Mouse (Mus musculus) G1E (cell line): ENCODE measurements around the gene Slc5a4b. TPM values are rescaled to one million over a fixed set of nuclear protein-coding genes. Genes with fewer than 3 reads are reported as not detected.

Experiments
- ATAC-seq: 2 replicates; pipeline ENCODE4 v1.8.0; 2016; ENCODE audit warnings: mild to moderate bottlenecking; ENCODE audit not compliant: insufficient number of reproducible peaks, poor library complexity, low FRiP score, severe bottlenecking; ENCODE audit errors: extremely low read depth
- DNase-seq: peaks from one replicate; pipeline ENCODE4 v3.0.0; 2012; ENCODE audit warnings: low spot score
- H3K27me3 ChIP-seq: 2 replicates; pipeline ENCODE4 v1.6.1; 2012; ENCODE audit warnings: mild to moderate bottlenecking, low read length, inconsistent platforms; ENCODE audit not compliant: insufficient read depth
- H3K36me3 ChIP-seq: replicated peaks from 2 replicates; pipeline ENCODE3; 2012; ENCODE audit warnings: mild to moderate bottlenecking, inconsistent platforms
- H3K4me1 ChIP-seq: 2 replicates; pipeline ENCODE4 v1.6.1; 2012; ENCODE audit warnings: low read depth, low read length, inconsistent platforms, mixed read lengths; ENCODE audit not compliant: insufficient read depth
- H3K4me3 ChIP-seq: 2 replicates; pipeline ENCODE4 v1.5.1; 2012; ENCODE audit warnings: low read depth, mild to moderate bottlenecking, inconsistent platforms, low read length, moderate library complexity, mixed read lengths
- H3K9me3 ChIP-seq: replicated peaks from 2 replicates; pipeline ENCODE4 v1.6.1; 2012; ENCODE audit warnings: inconsistent platforms
- CTCF ChIP-seq: IDR thresholded peaks from 2 replicates; pipeline ENCODE4 v1.5.1; 2012; ENCODE audit warnings: low read depth, low read length, inconsistent platforms, mixed read lengths
- GATA1 ChIP-seq: IDR thresholded peaks from 2 replicates; pipeline ENCODE4 v1.6.1; 2012; ENCODE audit warnings: borderline replicate concordance, low read length, inconsistent platforms, mixed read lengths
- GATA2 ChIP-seq: IDR thresholded peaks from 2 replicates; pipeline ENCODE4 v1.6.1; 2012; ENCODE audit warnings: low read depth, low read length, inconsistent platforms, borderline replicate concordance
- POLR2AphosphoS5 ChIP-seq: IDR thresholded peaks from 2 replicates; pipeline ENCODE4 v1.6.1; 2012; ENCODE audit warnings: low read depth, low read length, inconsistent platforms; ENCODE audit not compliant: insufficient replicate concordance
- TAL1 ChIP-seq: conservative IDR thresholded peaks from 2 replicates; pipeline ENCODE4 v1.6.1; 2012; ENCODE audit warnings: low read depth, low read length, inconsistent platforms, mixed read lengths
- polyA plus RNA-seq: library from polyadenylated mRNA; stranded (reverse); fragments of >175 nt; gene quantifications from 2 replicates; pipeline ENCODE4 v1.2.3, GENCODE M21; 2012
- total RNA-seq, 2 experiments: library from RNA; stranded (forward) in 1 of 2; stranded (reverse) in 1 of 2; fragments of 200-1000 nt in 1 of 2; fragments of >200 nt in 1 of 2; fragmentation: Nextera tagmentation in 1 of 2; gene quantifications; 2 replicates each; pipeline ENCODE4 v1.2.3; 2014 to 2017

Slc5a4b gene
- total and polyA plus RNA-seq, 3 experiments: not detected

- Histone ChIP-seq H3K4me3 (peak overlapping the region; percentile 81), H3K36me3 (peaks cover 17% of the 10 kb centered on the region), H3K9me3 (no peaks in the 10 kb centered on the region), H3K27me3 (no peaks in the 10 kb centered on the region), H3K4me1 (peaks cover 31% of the 10 kb centered on the region)
- DNase-seq: no peak
- 0 out of 2 replicates have a peak, but pooled peaks have one; percentile 9 for ATAC-seq
- TF ChIP-seq CTCF: no peak
- TF ChIP-seq GATA1: no peak
- no peak for TF ChIP-seq POLR2AphosphoS5
Measured at GRCm38 (mm10) chr10:76031511-76032401, 79.0 kb downstream of the Slc5a4b start.

- peaks cover 10% of the 10 kb centered on the region for H3K36me3 ChIP-seq
- TF ChIP-seq CTCF (no peak), POLR2AphosphoS5 (no peak), TAL1 (no peak), GATA1 (no peak), GATA2 (no peak)
- peaks cover 31% of the 10 kb centered on the region for H3K4me1 ChIP-seq
- ATAC-seq (no peak), DNase-seq (no peak)
- H3K9me3 ChIP-seq: no peaks in the 10 kb centered on the region
- H3K27me3 ChIP-seq: no peaks in the 10 kb centered on the region
- H3K4me3 ChIP-seq: no peak overlapping the region
Measured at GRCm38 (mm10) chr10:76030496-76030895, 80.3 kb downstream of the Slc5a4b start.

- no peak for TF ChIP-seq GATA2
- TF ChIP-seq POLR2AphosphoS5: no peak
- TF ChIP-seq CTCF: no peak
- TF ChIP-seq TAL1: no peak
- TF ChIP-seq GATA1: no peak
- peaks cover 30% of the 10 kb centered on the region for H3K4me1 ChIP-seq
- H3K36me3 ChIP-seq: peaks cover 3% of the 10 kb centered on the region
- no peak overlapping the region for H3K4me3 ChIP-seq
- H3K9me3 ChIP-seq: no peaks in the 10 kb centered on the region
- no peaks in the 10 kb centered on the region for H3K27me3 ChIP-seq
- DNase-seq (no peak), ATAC-seq (no peak)
Measured at GRCm38 (mm10) chr10:76029276-76029675, 81.5 kb downstream of the Slc5a4b start.

GRCm38 (mm10) chr10:76028396-76028795 lies 82.4 kb downstream of the Slc5a4b start:
- no peaks in the 10 kb centered on the region for H3K27me3 ChIP-seq
- no peaks in the 10 kb centered on the region for H3K9me3 ChIP-seq
- no peak for ATAC-seq
- H3K4me3 ChIP-seq: no peak overlapping the region
- no peaks in the 10 kb centered on the region for H3K36me3 ChIP-seq
- no peak for DNase-seq
- no peak for TF ChIP-seq GATA2
- no peak for TF ChIP-seq GATA1
- TF ChIP-seq CTCF: no peak
- peaks cover 22% of the 10 kb centered on the region for H3K4me1 ChIP-seq

GRCm38 (mm10) chr10:76028016-76028366 lies 82.8 kb downstream of the Slc5a4b start:
- Histone ChIP-seq H3K4me3 (no peak overlapping the region), H3K9me3 (no peaks in the 10 kb centered on the region), H3K27me3 (no peaks in the 10 kb centered on the region), H3K36me3 (no peaks in the 10 kb centered on the region), H3K4me1 (peaks cover 18% of the 10 kb centered on the region)
- no peak for ATAC-seq
- TF ChIP-seq POLR2AphosphoS5: no peak
- no peak for TF ChIP-seq TAL1
- no peak for TF ChIP-seq GATA1
- no peak for TF ChIP-seq CTCF
- no peak for TF ChIP-seq GATA2
- DNase-seq: no peak

GRCm38 (mm10) chr10:76027127-76028015 lies 83.4 kb downstream of the Slc5a4b start:
- Histone ChIP-seq H3K4me3 (no peak overlapping the region), H3K27me3 (no peaks in the 10 kb centered on the region), H3K4me1 (peaks cover 17% of the 10 kb centered on the region; the same call in 1 of the 2 replicates), H3K36me3 (no peaks in the 10 kb centered on the region), H3K9me3 (no peaks in the 10 kb centered on the region)
- DNase-seq: no peak
- ATAC-seq: no peak
- TF ChIP-seq POLR2AphosphoS5: no peak
- TF ChIP-seq GATA1: no peak
- TF ChIP-seq GATA2: no peak
- no peak for TF ChIP-seq TAL1
- TF ChIP-seq CTCF: no peak
